Mouse (Mus musculus): ENCODE measurements around the gene Trappc11.
"Not testable (repeated sequence)": the region's sequence is repeated elsewhere in the genome, so short reads cannot be mapped to it uniquely, and the experiment has no call there.

Gene Trappc11

DNA sequence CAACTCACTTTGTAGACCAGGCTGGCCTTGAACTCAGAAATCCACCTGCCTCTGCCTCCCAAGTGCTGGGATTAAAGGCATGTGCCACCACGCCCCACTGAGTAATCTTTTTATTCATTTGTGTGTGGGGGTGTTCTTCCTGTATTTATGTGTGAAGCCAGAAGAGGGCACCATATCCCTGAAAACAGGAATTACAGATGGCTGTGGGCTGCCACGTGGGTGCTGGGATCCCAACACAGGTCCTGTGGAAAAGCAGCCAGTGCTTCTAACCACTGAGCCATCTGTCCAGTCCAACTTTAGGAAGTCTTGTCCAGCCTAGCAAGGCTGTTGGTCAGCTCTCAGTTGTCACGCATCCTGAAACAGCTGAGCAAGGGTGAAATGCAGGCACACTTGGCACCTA is 46.0 kb downstream of the Trappc11 start:
- in situ Hi-C loops (cut with MseI, MboI), result no loop called here

DNA sequence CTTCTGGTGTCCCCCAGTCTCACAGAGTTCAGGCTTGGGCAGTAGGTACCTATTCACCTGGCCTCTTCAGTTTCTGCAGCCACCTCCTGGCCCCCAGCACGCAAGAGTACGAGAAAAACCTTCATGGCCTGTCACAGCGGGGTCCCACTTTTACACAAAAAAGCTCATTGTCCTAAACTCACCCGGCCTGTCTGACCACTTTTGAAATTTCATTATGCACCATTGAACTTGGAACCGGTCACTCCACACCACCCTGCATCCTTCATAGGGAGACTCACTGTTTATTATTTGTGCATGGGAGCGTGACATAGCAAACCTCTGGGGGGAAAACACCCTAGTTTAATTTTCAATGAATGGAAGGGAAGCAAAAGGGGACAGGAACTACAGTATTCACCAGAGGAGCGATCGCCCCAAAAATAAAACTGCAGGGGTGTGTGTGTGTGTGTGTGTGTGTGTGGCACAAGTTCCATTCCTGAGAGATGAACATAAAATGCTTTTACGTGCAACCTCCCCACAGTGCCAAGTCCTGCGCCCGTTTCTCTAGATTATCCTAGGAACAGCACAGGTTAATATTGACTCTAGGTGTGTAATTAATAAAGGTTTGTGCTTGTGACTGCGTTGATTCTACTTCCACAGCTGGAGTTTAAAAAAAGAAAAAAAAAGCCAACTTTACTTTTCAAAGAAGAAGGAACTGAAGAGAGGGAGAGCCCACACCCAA is 50.8 kb downstream of the Trappc11 start:
- in situ Hi-C loops (cut with MseI, MboI), result no loop called here

DNA sequence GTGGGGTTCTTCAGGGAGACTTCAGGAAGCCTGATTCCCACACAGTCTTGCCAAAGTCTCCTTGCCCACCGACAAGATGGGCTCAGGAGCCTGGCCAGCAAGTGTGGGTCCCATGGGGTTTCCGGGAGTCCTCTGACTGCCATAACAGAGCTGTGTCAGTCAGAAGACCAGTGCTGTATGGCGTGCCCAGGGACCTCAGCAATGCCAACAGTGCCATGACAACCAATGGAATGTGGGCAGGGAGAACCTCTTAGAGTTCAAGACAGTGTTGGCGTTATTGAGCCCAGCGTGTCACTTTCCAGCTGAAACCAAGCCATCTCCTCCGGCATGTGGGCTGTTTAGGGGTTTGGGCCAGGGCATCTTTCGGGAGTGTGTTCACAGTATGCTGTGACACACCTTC is 53.2 kb downstream of the Trappc11 start:
- in situ Hi-C loops (cut with MseI, MboI), result no loop called here

DNA sequence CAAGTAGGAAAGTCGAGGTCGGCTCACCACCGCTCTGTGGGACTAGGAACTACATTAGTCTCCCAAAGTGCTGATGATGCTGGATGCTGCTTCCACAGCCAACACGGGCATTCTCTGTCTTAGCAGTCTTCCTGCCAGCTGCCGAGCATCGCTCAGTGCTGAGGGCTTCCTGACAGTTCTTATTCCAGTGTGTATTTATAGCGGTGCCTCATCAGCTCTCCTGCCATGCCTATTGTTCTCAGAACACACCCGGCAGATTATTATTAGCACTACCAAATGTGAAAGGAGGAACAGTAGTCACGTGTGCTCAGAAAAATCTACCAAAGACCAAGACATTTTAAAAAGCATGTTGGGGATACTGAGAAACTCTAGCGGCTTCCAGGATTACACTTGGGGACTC is 71.6 kb downstream of the Trappc11 start:
- in situ Hi-C loops (cut with MseI, MboI), result no loop called here

DNA sequence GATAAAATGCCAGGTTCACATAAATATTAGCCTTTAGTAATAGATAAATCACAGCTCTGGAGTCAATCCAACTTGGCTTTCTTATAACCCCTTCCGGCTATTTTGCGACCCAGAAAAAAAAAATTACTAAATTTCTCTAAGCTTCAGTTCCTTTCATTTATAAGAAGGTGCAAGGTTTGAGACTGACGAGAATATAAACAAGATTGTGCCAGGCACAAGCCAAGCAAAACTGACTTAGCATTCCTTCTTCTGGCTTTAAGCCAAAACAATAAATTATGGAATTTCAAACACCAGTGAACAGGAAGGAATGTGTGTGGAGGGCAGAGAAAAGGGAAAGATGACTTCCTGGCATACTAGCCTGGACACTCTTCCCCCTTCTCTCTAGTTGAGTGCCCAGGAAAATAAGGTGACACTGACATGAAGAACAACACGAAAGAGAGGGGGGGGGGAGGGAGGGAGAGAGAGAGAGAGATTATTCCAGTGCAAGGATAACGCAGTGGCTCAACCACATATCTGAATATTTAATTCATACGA is 74.0 kb downstream of the Trappc11 start:
- in situ Hi-C loops (cut with MseI, MboI), result no loop called here

DNA sequence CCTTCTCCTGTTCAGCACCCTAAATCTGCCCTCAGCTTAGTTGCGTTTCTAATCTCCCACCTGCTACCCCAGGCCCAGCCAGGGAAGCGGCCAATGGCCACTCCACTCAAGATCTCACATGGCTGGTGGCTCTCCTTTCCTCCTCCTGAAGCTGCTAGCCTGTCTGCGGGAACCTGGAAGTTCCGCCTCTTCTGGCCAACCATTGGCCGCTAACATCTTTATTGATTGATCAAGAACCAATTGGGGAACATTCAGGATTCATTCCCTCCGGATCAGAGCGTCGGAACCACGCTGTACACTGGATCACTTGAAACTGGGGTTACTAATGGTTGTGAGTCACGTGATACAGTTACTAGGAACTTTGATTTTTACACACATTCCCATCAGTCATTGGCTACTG is 74.7 kb downstream of the Trappc11 start:
- in situ Hi-C loops (cut with MseI, MboI), result no loop called here

DNA sequence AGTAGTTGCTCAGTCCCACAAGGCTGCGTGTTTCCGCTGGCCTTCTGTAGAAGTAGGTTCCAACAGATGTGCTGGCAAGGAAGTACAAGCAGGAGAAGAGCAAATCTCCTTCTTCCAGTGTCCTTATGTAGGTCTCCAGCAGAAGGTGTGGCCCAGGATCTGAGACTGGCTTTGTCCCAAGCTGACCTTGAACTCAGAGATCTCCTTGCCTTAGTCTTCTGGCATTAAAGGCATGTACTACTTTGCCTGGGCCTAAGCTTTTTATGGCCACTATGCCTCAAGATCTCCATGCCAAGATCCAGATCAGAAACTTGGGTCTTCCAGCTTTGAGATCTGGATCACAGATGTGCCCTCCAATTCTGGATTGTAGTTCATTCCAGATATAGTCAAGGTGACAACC is 84.1 kb downstream of the Trappc11 start:
- in situ Hi-C loops (cut with MseI, MboI), result not testable (repeated sequence)

DNA sequence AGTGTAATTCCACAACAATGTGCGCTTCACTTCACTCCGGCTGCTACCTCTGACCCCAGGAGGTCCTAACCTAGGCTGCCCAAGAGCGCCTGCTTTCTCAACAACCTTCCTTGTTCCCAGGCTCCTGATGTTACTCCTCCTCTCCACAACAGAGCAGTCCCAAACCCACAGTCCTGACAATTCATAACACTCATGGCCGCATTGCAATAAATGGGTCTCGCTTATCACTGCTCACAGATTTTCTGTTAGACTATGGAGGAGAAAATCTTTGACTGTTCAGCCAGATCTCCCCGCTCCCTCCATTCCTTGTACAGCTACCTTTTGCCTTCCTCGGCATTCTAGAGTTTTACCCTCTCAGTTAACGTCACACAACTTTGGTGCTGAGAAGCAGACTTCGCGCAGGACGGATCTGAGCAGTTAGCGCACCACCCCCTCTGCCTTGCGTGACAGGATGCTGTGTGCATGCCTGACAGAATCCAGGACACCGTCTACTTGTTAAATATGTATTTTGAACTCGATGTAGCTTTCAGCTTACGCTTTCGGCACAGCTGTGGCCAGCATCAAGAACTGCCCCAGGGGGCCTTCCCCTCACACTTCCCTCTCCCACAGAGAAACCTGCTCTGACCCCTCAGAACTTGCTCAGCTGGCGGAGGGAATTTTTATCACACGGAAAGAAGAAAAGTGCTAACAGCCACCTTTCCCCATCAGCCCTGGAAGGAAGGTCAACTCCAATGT is 86.8 kb downstream of the Trappc11 start, which contains the start of gene Stox2:
Gene Stox2, minus strand, starts transcription at position 51 of the 735 bp plus-strand sequence.
- in situ Hi-C loops (cut with MseI, MboI), result no loop called here

All from mouse trophoblast stem cell (cell line).